Mouse (Mus musculus): ENCODE data around the gene Klk14.
A peak's percentile ranks its signal among the peaks of the same experiment; 100 is the strongest.
"Not testable (repeated sequence)": the region's sequence is repeated elsewhere in the genome, so short reads cannot be mapped to it uniquely, and the experiment has no call there.

Gene Klk14

DNA sequence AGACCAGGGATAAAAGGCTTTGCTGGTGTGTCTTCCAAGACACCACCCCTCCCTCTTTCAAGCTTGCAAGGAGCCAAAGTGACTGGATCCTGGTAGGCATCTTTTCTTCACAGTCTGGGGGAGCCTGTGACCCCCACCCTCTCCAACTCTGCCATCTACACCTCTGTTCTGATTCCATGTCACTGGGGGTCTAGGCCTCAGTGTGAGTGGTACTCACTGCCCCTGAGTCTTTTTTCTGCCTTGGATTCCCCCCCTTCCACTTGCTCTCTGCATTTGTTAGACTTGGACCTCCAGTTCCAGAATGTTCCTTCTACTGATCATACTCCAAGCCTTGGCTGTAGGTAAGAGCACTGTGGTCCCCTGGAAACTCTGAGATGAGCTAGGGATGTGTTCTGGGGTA, at the start of gene Klk14:
TSS of gene Klk14 (plus strand) at position 301 of the 400 bp plus-strand sequence.
- no peak for DNase-seq

DNA sequence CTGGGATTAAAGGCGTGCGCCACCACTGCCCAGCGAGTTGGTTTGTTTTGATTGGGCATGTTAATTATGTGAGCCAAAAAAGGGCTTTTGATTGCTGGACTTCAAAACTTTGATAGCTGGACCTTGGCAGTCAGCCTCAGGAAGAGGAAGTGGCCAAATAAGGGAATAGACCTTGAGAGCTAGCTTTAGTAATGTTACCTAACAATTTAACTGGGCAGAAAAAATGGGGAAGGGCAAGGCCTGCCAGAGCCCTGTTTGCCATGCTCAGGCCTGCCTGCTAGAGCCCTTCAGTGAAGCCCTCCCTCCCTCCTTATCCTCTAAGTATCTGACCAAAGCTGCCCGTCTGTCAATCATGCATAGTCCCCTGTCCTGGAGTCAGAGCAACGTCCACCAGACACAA, 47.6 kb upstream of the Klk14 start:
- DNase-seq, result no peak

DNA sequence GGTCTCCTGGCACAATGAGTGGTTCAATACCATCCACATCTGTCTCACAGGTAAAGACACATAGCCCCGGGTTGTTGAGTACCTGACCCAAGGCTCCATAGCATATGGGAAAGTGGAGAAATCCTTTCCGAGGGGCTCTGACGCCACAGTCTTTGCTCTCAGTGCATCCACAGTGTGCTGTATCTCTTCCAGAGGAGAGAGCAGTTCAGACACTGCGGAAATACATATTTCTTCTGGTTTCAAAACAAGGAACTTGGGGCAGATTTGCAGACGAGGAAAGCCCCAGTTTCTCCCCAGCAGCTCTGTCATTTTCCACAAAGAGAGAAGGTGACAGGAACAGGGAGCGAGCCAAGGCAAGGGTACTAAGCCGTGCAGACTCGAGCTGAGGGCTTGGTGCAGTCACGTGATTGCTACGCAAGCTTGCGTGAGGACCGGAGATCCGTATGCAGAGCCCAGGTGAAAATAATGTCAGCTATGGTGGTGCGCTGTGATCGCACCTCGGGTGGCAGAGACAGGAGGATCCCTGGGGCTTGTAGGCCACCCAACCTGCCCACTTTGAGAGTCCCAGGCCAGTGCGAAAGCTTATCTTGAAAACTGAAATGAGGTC, 47.1 kb upstream of the Klk14 start:
- no peak for DNase-seq

DNA sequence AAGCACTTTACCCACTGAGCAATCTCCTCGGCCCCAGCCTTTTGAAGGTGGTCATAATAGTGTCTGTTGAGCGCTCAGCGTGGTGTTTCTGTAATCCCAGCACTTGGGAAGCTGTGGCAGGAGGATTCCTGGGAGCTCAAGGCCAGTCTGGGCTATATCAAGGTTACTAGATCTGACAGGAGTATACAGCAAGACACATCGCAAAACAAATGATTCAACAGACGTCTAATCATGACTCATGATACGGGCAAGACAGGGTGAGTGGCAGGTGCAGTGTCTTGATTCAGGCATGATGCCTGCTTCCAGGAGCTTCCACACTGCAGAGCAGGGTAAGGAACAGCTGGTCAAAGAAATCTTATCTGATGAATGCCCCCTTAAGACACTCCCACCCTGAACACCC, 37.5 kb upstream of the Klk14 start:
- DNase-seq, result no peak

DNA sequence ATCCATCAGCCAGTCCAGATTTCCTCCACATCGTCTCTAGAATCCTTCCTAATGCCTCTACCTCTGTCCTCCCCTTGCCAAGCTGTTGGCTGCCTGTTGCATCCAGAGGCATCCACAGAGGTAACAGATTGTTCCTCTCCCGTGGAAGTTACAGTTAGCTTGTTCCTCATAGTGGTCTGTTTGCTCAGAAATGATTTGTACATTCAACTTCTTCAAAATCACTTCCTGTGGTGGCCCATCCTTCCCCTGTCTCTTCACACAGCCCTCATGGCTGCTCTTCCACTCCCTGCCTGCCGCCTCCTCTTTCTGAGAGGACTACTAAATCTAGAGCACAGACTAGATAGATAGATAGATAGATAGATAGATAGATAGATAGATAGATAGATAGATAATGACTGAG, 35.7 kb upstream of the Klk14 start:
- no peak for DNase-seq

DNA sequence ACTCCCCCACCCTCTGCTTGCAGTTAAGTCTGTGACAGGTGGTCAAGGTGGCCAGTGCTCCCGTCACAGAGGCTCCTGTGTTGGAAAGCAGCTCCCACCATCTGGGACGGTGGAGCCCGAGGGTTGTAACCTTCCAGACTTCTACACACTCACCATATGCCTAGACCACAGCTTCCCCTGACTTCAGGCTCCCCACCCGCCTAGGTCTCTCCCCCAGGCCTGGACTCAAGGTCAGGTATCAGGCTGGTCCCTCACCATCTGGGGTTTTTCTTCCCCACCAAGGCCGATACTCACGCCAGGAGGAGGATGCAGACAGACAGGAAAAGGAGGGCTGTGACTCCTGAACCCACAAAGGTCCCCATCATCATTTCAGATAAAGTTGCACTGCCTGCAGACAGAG, 34.0 kb upstream of the Klk14 start:
- DNase-seq, result no peak

DNA sequence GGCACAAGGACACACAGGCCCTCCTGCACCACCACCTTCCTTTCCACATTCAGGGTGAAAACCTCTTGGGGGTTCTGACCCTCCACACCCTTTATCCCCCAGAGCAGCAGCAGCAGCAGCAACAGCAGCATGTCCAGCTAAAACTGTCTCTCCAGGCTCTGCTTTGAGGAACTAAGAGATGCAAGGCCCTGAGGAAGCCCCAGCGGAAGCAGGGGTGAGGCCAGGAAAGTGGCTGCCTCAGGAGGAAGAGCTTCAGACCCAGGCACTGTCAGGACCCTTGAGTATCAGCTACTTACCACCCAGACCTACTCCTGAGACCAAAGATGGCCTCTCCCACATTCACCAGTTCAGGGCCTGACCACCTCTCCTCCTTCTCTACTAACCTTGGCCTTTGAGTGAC, 30.2 kb upstream of the Klk14 start, which contains the start of gene Siglece:
TSS of gene Siglece (minus strand) at position 160 of the 400 bp plus-strand sequence.
- no peak for DNase-seq

DNA sequence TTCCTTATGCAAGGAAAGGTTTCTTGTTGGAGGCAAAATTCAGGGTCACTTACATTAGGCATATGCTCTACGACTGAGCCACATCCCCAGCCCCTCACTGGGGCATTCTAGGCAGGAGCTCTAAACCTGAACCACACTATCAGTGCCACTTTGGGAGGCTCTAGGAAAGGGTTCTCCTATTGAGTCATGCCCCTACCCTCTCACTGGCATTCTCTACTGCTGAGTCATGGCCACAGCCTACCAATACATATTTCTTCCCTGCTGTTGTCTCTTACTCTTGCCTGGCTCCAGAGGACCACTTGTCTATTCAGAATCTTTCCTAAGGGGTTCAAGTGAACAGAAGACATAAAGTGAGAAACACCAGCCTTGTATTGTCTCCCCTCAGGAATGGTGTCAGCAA, 27.4 kb upstream of the Klk14 start:
- DNase-seq, result no peak

DNA sequence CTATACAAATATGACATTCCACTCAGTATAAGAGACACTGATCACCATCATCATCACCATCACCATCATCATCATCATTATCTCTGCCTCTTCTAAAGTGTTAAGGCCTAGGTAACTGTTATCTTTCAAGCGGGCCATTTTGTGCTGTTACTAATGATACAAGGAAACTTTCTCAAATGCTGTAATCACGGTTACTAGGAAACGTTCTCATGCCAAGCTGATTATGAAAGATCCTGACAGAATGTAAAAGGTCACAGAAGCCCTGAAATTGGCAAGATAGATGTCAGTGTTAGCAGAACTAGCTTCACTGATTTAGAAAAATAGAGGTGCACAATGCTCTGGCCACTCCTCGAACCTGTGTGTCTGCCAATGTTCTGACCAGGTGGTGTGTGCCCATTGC, 23.0 kb upstream of the Klk14 start:
- not testable (repeated sequence) for DNase-seq

DNA sequence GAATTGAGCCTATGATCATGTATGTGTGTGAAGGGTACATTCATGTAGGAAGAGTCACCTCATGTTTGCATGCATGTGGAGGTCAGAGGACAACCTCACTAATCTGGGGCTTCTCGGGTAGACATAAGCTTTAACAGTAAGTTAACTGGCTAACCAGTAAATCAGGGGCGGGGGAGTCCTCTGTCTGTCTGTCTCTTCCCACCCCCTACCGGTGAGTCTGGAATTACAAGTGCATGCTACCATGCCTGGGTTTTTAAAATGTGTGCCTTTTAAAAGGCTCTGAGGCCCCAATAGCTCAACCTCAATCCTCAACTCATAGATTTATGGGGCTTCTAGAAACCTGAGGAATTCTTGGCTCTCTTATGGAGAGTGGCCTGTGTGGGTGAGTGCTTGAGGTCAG, 21.6 kb upstream of the Klk14 start:
- DNase-seq, result peak in 1 of 2 experiments; percentile 24

DNA sequence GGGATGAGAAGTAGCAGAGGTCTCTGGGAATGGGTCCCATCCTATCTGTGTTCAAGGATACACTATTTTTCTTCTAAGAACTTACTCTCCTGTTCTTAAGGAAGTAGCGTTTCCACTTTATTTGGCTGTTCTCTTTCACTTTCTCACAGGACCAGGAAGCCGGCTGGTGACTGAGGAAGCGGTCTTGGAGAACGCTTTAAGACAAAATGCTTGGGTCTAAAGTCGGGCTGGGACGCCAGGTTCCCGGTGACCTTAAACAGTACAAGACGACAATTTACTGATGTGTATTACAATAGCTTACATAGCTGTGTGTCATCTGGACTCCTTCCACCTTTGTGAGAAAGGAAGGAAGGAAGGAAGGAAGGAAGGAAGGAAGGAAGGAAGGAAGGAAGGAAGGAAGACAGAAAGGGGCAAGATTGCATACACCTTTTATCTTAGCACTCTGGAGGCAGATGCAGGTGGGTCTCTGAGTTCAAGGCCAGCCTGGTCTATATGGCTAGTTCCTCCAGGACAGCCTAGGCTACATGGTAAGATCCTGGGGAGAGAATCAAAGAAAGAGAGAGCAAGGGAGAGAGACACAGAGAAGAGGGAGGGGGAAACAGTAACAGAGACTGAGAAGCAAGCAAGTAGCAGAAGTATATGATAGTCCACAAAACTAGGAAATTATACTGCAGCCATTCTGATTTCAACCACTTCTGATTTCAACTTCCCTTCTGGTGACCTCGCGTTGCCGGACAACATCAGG, 19.0 kb upstream of the Klk14 start:
- no peak for DNase-seq

DNA sequence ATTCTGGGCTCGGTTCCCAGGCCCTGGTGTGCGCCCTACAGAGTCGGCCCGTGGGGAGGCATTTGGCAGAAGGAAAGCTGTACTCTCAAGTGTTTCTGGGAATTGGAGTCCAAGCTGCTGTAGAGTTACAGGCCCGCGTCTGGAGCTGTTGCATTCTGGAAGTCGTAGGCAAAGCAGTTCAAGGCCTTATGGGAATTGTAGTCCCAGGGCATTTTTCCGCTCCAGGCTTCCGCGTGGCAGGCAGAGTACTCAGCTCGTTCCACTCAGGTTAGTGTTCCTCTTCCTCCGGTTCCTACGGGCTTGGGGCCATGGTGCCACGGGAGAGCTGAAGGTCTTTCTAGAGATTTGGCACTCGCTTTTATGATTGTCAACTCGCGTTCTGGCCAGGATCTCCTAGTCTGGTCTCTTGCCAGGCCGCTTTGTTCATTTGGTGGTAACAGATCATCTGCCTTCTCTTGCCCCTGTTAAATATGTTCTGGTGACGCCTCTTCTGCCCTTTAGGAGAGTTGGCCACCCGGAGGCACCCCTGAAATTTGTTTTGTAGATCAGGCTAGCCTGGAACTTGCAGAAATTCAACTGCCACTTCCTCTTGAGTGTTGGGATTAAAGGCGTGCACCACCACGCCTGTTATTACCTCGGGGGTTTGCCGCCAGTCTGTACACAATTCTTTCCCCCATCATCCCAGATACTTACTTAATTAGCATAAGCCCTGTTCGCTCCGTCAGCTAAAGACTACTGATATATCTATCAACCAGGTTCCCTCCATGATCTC, 18.2 kb upstream of the Klk14 start, which contains the start of gene Ctu1:
TSS of gene Ctu1 (plus strand) at position 208 of the 772 bp plus-strand sequence.
- DNase-seq, result peak; percentile 92 to 98

DNA sequence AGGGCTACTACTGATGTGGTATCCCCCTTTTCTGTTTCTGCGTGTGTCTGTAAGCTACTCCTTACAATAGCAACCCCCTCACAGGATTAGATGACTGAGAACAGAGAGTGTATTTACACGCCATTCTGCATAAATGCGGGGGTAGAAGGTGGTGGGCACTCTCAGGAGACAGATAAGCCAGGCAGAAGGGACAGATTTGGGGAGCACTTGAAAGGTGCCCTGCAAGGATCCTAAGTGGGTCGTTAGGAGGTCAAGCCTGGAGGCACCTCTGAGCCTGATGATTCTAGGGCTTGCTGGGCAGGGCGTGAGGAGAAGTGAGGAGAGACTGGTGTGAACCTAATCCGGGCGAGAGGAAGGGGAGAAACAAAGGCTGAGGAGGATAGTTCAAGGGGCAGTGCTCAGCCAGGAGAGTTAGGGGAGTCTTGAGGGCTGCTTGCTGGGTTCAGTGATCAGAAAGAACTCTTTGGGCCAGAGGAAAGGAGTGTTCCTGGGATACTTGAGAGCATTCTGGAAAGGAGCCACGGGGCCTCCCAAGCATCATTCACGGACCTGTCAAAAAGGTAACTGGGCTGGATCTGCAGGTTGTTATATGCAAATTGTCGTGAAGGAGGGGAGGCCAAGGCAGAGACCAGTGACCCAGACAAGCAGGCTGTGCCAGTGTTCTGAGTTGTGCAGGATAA, 17.5 kb upstream of the Klk14 start:
- DNase-seq, result peak; percentile 10 to 42

DNA sequence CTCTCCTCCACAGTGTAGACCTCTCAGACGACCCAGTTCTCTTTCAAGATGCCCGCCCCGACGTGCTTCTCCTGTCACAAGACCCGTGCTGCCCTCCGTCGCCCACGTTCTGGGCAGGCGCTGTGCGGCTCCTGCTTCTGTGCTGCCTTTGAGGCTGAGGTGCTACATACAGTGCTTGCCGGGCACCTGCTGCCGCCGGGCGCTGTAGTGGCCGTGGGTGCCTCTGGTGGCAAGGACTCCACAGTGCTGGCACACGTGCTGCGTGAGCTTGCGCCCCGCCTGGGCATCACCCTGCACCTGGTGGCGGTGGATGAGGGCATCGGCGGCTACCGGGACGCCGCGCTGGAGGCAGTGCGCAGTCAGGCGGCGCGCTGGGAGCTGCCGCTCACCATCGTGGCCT, 15.1 kb upstream of the Klk14 start:
- DNase-seq, result no peak

DNA sequence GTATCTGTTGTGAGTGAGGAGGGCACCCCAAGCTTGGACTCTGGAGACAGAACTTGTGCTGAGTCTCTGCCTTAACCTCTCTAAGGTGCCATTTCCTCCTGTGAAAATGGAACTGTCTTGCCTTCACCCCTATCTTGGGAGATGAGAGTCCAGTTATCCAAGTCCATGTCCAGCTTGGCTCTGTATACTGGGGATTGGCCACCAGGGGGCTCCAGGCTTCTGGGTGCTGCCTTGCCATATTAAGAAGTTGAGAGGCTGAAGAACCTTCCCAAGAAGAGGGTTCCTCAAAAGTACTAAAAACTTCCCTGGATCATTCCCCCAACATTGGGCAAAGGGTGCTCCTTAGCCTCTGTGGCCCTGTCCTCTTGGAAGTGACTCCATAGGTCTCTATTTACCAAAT, 11.7 kb upstream of the Klk14 start:
- DNase-seq, result peak; percentile 37 to 81

DNA sequence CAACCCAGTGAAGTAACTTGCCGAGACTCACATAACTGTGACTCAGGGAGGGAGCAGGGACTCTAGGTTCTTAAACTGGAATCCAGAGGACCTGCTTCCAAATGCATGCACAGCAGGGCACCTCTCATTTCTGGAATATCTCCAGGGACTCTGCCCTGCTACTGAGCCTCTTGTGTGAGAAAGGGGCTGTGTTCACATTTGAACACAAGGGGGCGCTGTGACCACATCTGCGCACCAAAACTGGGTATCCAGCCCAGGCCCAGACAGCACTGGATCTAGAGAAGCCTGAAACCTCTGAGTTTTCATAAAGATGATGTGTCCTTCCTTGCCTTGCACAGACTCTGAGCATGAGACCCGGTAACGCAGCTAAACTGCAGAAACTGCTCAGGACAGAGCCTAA, 9.3 kb upstream of the Klk14 start:
- peak; percentile 42 to 76 for DNase-seq

DNA sequence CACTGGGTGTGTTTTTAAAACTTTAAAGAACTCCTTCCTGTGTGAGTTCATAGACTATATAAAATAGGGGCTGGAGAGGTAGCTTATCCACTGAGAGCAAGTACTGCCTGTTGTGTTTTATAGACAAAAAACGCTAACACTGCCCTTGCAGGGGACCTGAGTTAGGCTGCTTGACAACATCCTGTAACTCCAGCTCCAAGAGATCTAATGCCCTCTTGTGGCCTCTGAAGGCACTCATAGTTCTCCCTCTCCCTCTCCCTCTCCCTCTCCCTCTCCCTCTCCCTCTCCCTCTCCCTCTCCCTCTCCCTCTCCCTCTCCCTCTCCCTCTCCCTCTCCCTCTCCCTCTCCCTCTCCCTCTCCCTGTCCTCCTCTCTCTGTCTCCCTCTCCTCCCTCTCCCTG, 7.7 kb upstream of the Klk14 start:
- DNase-seq, result not testable (repeated sequence)

DNA sequence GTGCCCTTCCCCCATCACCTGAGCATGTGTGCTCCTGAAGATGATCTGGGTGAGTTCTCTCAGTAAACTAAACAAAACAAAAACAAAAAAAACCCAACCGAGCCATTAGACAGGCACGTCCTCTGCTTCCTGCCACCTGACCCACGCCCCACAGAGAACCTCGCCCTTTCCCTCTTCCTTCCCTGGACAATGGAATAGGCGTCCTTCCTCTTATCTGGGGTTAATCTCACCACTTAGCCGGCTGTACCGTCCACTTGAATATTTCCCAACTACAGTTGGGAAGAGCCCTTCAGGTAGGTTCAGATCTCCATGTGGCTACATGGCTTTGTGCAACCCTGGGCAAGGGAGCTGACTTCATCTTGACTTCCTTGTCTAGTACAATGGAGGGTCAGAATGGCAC, 5.1 kb upstream of the Klk14 start:
- DNase-seq, result no peak

DNA sequence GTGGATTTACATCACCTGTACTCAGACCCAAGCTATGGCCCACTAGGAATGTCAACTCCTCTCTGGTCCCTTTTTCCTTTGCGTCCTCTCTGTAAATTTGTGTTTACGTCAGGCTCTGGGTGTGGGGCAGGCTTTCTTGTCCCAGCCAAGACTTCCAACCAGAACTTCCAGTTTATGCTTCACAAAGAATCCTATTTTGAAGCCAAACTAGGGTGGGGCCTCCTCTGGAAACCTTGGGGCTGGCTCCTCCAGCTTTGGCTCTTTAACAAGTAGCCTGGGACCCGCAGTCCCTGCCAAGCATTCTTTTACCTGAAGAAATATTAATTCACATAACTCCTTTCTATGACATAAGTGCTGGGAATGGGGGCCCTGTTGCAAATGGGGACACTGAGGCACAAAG, 19.8 kb downstream of the Klk14 start:
- DNase-seq, result no peak

DNA sequence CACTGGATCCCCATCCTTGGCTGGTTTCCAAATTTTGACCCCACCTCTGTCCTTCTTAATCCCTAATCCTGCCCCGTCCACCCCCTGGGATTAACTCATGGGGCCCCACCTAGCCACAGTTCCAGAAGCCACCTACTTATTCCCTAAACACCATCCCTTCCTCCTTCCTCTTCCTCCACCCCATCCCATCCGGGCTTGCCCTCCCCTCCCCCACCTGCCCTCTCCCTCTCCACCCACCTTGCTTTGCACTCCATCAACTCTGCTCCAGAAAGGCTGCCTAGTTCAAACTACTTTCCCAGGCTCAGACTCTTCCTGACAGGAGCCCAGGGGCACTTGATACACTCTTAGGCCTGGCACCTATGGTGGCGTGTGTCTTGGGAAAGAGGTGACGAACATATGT, 22.0 kb downstream of the Klk14 start, which contains the start of gene Klk13:
TSS of gene Klk13 (plus strand) at position 301 of the 400 bp plus-strand sequence.
- no peak for DNase-seq

DNA sequence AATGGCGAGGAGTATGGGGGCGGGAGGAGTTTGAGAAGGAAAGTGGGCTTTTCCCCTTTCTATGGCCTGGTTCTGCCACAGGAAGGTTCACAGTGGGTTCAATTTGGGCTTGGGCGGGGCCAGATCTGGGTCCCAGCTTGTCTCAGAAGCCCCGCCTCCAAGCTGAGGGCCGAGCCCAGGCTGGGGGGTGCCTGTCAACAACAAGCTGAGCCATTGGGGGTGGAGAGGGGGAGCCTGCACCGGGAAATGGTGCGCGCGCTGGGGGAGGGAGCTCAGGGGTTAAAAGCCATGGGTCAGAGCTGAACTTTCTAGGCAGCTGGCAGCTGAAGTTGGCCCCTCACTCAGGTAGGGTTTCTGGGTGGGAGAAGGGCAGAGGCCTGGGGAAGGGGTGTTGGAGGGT, 22.7 kb downstream of the Klk14 start:
- DNase-seq, result no peak

DNA sequence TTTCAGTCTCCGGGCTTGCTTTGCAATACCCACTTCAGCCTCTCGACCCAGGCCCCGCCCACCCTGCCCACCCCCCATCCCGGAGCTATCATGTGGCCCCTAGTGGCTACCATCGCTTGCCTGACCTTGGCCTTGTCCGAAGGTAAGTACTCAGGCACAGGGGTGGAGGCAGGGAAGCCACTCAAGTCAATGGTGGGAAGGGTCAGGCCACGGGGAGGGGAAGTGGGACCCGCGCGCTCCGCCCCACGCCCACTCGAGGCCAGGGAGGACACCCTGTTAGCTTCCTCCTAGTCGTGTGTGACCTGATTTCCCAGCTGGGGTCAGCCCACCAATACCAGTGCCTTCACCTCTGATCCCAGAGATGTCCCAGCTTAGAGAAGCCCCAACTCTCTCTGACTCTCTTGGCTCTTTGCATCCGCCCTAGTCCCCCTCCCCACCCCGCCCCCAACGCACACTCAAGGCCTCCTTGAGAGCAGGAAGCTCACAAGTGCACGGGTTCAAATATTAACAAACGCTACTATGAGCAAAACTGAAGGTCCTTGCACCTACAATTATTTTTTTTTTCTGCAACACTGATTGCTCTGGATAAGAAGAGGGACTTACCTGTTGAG, 23.6 kb downstream of the Klk14 start:
- DNase-seq, result no peak

All from kidney, postnatal 36 days (tissue).